Mouse (Mus musculus) cortical plate, adult 2 months (tissue): ENCODE results near the gene Fam129c. TPM values are rescaled to one million over a fixed set of nuclear protein-coding genes. Genes with fewer than 3 reads are reported as not detected.
A peak's percentile ranks its signal among the peaks of the same experiment; 100 is the strongest.

Experiments used
- H3K27ac ChIP-seq: fragments of 200-500 bp; 2 replicates; pipeline ENCODE4 v1.5.1; 2012; ENCODE audit warnings: low read length, control low read depth, inconsistent platforms; ENCODE audit not compliant: insufficient read depth
- H3K4me1 ChIP-seq: fragments of 200-500 bp; 2 replicates; pipeline ENCODE4 v1.6.1; 2011; ENCODE audit warnings: low read length; ENCODE audit not compliant: control insufficient read depth, insufficient read depth
- H3K4me3 ChIP-seq: fragments of 200-500 bp; 2 replicates; pipeline ENCODE4 v1.5.1; 2011; ENCODE audit warnings: mild to moderate bottlenecking, low read length, control low read depth; ENCODE audit not compliant: insufficient read depth
- CTCF ChIP-seq: fragments of 200-500 bp; IDR thresholded peaks from 2 replicates; pipeline ENCODE4 v1.5.1; 2011; ENCODE audit warnings: mild to moderate bottlenecking, control low read depth, low read length; ENCODE audit not compliant: insufficient read depth; ENCODE audit errors: extremely low read depth
- POLR2A ChIP-seq: fragments of 200-500 bp; IDR thresholded peaks from 2 replicates; pipeline ENCODE4 v1.6.1; 2011; ENCODE audit warnings: mild to moderate bottlenecking, low read length, control low read depth; ENCODE audit not compliant: insufficient read depth; ENCODE audit errors: extremely low read depth
- polyA plus RNA-seq: library from polyadenylated mRNA; depleted of rRNA; stranded (reverse); fragments of >200 nt; gene quantifications from 2 replicates; pipeline ENCODE4 v1.2.3, GENCODE M21; 2012

Fam129c gene
- polyA plus RNA-seq, 1 experiment, result 2.8 TPM

DNA sequence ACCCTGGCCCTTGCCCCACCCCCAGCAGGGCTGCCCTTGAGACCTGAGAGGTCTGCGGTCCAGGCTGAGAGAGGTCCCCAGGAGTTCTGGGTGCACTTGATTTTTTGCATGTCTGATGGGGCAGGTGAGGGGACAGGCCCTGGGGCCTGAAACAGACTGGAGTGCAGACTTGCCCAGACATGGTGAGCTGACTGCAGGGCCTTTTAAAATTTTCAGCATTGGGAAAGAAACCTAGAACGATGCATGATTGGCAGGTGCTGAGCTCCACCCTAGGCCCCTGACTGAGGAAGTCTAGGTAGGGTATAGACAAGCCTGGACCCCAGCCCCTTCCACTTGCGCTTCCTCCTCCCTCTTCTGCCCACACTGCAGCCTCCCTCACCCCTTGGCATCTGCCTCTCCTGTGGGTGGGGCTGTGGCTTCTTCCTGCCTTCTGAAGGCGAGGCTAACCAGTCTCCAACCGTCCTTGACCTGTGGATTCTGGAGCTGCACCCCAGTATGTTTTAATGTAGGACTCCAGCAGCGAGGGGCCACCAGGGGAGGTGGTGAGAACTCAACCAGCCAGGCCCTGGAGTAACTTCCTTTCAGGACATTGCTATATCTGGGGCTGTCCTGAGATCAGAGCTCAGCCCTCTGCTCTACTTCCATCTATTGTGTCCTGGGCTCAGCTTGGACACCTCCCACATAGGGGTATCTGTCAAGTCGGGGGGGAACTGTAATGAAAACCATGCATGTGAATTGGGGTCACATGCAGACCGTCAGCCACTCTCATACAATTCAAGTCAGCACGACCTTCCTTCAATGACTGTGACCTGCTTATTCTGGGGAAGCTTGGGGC, 30.0 kb downstream of the Fam129c start:
- Histone ChIP-seq H3K4me3 (no peak overlapping the region), H3K27ac (no peak overlapping the region; the same call in 1 of the 2 replicates), H3K4me1 (no peaks in the 10 kb centered on the region)
- TF ChIP-seq CTCF (no peak), POLR2A (no peak)

DNA sequence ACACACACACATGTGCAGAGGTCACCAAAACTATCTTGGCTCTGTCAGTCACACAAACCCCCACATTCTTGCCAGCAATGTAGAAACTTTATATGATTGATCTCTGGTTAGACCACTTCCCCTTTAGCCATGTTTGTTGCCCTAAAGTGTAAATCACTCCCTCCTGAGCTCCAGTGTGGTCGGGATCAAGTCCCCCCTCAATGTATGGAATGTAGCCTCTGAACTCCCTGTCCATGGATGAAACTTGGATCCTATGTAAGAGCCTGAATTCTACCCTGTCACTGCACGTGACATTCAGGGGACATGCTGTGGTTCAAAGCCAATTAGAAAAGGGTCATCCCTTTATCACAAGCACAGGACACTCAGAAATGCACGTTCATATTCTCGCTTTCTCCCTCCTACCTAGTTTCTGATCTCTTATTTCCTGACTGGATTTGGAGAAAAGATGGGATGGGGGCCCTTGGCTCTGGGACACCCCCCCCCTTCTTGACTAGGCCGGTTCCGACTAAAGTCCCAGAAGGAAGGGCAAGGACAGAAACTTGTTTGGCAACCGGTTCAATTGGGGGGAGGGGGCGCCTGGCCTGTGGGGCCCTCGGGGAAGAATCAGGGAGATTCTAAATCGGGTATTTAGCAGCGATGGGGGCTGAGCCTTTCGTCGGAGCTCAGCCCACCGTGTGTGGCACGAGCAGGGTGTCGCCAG, 31.1 kb downstream of the Fam129c start:
- Histone ChIP-seq H3K4me3 (peak overlapping the region; percentile 15), H3K4me1 (no peaks in the 10 kb centered on the region), H3K27ac (no peak overlapping the region)
- TF ChIP-seq CTCF (no peak), POLR2A (no peak)

DNA sequence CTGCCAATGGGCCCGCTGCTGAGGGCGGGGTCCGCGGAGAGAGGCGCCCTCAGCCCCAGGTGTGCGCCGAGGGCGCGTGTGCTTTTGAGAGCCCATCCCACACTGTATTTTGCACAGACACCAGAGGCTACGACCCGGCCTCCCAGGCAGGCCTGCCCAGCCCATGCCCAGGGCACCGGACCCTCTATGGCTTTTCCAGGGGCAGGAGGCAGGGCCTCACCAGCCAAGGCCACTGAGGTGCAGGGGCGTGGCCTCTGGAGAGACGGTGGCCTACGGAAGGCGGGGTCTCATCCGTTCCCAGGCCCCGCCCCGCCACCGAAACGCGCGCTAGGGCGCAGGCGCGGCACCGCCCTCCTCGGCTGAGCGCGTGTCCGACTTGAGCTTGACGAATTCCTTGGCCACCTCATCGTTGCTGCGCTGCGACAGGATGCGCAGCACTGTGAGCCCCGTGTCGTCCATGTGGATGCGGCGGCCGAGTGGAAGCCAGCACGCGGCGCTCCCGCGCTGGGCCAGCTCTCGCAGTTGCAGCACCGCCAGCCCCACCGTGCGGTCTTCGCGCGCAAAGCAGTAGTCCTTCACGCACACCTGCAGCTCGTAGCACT, 31.7 kb downstream of the Fam129c start:
- no peaks in the 10 kb centered on the region for H3K4me1 ChIP-seq
- TF ChIP-seq CTCF (no peak; the same call in 1 of the 2 replicates), POLR2A (no peak)

DNA sequence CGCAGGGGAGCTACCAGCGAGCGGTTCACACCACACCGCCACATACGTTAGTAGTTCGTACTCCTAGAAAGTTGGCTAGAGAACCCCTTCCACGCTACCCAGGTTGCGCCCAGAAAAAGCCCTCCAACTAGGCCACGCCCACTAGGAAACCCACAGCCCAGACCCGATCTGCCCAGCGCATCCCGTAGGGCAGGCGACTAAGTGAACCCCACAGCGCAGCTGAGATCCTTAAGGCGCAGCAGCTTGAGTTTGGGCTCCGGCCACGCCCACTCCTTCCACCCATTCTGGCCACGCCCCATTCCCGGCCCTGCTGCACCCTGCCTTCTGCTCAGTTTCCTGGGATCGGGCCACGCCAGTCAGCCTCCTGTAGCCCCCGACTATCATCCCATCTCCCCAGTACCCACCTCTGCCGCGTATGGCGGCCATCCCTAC, 32.3 kb downstream of the Fam129c start:
- TF ChIP-seq CTCF (no peak), POLR2A (no peak)
- no peak overlapping the region; the same call in 1 of the 2 replicates for H3K4me3 ChIP-seq
- H3K4me1 ChIP-seq, result no peaks in the 10 kb centered on the region
- no peak overlapping the region for H3K27ac ChIP-seq

More for the DNA sequence above, 31.7 kb downstream of the Fam129c start:
- H3K4me3 ChIP-seq, result peak overlapping the region; percentile 15
- H3K27ac ChIP-seq, result 0 out of 2 replicates have a peak overlapping the region, but pooled peaks have one; percentile 11

DNA sequence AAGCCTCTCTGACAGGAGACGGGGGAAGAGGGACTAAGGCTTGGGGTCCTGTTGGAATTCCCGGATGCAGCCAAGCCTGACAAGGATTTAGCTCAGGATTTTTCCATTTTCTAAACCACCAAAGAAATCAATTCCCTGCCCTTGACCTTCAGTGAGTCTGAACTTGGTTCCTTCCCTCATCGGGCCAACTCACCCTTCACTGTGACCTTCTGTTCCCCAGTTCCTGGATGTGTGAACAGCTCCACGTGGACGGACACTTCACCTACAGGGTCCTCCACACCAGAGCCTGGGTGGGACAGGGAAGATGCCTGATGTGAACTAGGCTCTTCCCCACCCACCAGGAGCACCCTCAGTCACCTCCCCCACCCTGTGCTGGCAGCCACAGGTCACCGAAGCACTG, 33.3 kb downstream of the Fam129c start:
- TF ChIP-seq CTCF (no peak), POLR2A (no peak)
- Histone ChIP-seq H3K4me3 (no peak overlapping the region), H3K27ac (no peak overlapping the region), H3K4me1 (no peaks in the 10 kb centered on the region)

DNA sequence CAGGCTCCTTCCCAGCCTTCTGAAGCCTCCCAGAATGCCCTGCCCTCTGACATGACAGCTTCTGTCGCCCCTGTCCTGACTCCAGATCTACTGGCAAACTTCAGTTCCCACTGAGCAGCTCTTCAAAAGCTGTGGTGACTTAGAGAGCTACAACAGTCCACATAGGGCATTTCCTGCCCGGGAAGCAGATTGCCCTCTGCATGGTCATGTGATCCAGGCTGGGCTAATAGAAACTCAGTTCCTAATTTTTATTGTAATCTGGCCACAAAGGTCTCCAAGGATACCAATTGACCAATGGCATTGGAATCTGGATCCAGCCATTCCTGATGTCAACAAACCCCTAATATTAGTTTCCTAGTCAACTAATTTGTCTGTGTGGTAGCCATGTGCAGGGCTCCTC, 34.4 kb downstream of the Fam129c start:
- TF ChIP-seq CTCF, result no peak
- TF ChIP-seq POLR2A, result no peak
- H3K4me1 ChIP-seq, result no peaks in the 10 kb centered on the region
- no peak overlapping the region for H3K27ac ChIP-seq
- no peak overlapping the region for H3K4me3 ChIP-seq

DNA sequence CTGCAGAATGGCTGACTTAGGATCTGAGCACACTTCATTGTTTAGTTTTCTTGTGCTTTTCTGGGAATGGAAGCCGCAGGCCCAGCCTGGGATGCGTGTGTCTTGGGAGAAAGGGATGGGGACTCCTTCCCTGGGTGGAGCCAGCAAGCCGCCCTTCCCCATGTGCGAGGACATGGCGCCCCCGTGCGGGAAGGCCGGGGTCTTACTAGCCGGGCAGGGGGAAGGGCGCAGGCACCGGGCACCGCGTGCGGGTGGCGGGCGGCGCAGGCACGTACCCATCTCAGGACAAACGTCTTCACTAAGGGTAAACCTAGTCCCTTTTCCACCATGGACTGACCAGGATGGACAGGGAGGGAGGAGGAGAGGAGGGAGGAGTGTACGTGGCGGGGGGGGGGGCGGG, 35.7 kb downstream of the Fam129c start:
- Histone ChIP-seq H3K27ac (no peak overlapping the region), H3K4me1 (no peaks in the 10 kb centered on the region), H3K4me3 (no peak overlapping the region)
- TF ChIP-seq CTCF (0 out of 2 replicates have a peak, but pooled peaks have one; percentile 3), POLR2A (no peak)

DNA sequence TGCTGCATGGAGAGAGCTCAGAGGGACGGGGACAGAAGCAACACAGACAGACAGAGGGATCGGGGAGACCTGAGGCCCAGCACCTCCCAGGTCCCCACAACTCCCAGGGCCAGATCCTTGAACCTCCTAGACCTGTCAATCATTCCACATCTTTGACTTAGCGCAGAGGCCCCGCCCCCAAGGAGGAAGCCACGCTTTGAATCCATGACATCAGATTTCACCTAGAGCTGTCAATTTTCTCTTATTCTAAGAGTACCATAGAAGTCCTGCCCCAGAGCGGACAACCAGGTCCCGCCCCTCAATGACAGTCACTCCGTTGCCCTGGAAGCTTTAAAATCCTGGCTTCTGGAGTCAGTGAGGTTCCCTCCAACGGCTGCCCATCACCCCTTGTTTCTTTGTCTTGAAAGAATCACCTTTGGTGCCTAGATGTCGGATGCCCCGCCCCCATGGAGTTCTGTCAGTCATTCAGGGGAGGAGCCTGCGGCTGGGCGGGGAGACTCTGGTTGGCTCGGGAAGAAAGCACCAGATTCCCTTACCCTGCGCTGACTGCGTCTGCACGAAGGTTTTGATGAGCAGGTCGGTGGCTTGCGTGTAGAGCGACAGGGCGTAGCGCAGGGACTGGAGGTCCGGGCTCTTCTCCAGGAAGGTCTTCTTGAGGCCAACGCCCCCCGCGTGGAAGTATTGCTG, 36.7 kb downstream of the Fam129c start:
- TF ChIP-seq CTCF, result no peak
- no peak for TF ChIP-seq POLR2A
- no peak overlapping the region for H3K27ac ChIP-seq
- H3K4me1 ChIP-seq, result no peaks in the 10 kb centered on the region
- no peak overlapping the region for H3K4me3 ChIP-seq
